Mouse (Mus musculus) telencephalon, adult 2 months (tissue): ENCODE measurements around the gene Peli2.

Experiments
- DNase-seq: peaks from one replicate; pipeline ENCODE4 v3.0.0-alpha.2; 2011; ENCODE audit warnings: low read depth, low spot score

Gene Peli2

GRCm38 (mm10) chr14:48189330-48189729 is 68.7 kb downstream of the Peli2 start:
- peak; percentile 62 for DNase-seq

- DNase-seq, result no peak
Observed at GRCm38 (mm10) chr14:48190946-48191345, 70.3 kb downstream of the Peli2 start.

GRCm38 (mm10) chr14:48191925-48192324 is 71.3 kb downstream of the Peli2 start:
- DNase-seq, result no peak

- no peak for DNase-seq
Observed at GRCm38 (mm10) chr14:48196804-48197203, 76.2 kb downstream of the Peli2 start.

- no peak for DNase-seq
Observed at GRCm38 (mm10) chr14:48197287-48197686, 76.7 kb downstream of the Peli2 start.

- no peak for DNase-seq
Observed at GRCm38 (mm10) chr14:48198190-48198954, 77.7 kb downstream of the Peli2 start.

- DNase-seq, result no peak
Observed at GRCm38 (mm10) chr14:48198957-48199356, 78.3 kb downstream of the Peli2 start.

- no peak for DNase-seq
Observed at GRCm38 (mm10) chr14:48199506-48199905, 78.9 kb downstream of the Peli2 start.

- DNase-seq, result no peak
Observed at GRCm38 (mm10) chr14:48200291-48200690, 79.7 kb downstream of the Peli2 start.

GRCm38 (mm10) chr14:48200788-48201187 is 80.2 kb downstream of the Peli2 start:
- DNase-seq, result no peak

GRCm38 (mm10) chr14:48201403-48201802 is 80.8 kb downstream of the Peli2 start:
- DNase-seq, result no peak

- no peak for DNase-seq
Observed at GRCm38 (mm10) chr14:48202096-48203036, 81.7 kb downstream of the Peli2 start.

GRCm38 (mm10) chr14:48205044-48205443 is 84.4 kb downstream of the Peli2 start:
- DNase-seq, result no peak

- DNase-seq, result no peak
Observed at GRCm38 (mm10) chr14:48205635-48206034, 85.0 kb downstream of the Peli2 start.

- DNase-seq, result peak; percentile 35
Observed at GRCm38 (mm10) chr14:48207119-48207518, 86.5 kb downstream of the Peli2 start.

- peak; percentile 10 for DNase-seq
Observed at GRCm38 (mm10) chr14:48207746-48208640, 87.4 kb downstream of the Peli2 start.

GRCm38 (mm10) chr14:48209436-48209835 is 88.8 kb downstream of the Peli2 start:
- no peak for DNase-seq

- DNase-seq, result no peak
Observed at GRCm38 (mm10) chr14:48210089-48210488, 89.5 kb downstream of the Peli2 start.

- DNase-seq, result no peak
Observed at GRCm38 (mm10) chr14:48211526-48211925, 90.9 kb downstream of the Peli2 start.

- peak; percentile 16 for DNase-seq
Observed at GRCm38 (mm10) chr14:48212839-48213238, 92.2 kb downstream of the Peli2 start.

- no peak for DNase-seq
Observed at GRCm38 (mm10) chr14:48213593-48213992, 93.0 kb downstream of the Peli2 start.
